Mouse (Mus musculus) C2C12 (cell line): ENCODE measurements around the gene Adam12.

ENCODE experiments used
- CTCF ChIP-seq: IDR thresholded peaks from one replicate; pipeline ENCODE4 v1.5.1; 2011; ENCODE audit not compliant: control insufficient read depth, insufficient read depth, insufficient read length
- USF1 ChIP-seq: IDR thresholded peaks from one replicate; pipeline ENCODE4 v1.6.1; 2011; ENCODE audit warnings: low read depth, mild to moderate bottlenecking, control low read depth, moderate library complexity

DNA sequence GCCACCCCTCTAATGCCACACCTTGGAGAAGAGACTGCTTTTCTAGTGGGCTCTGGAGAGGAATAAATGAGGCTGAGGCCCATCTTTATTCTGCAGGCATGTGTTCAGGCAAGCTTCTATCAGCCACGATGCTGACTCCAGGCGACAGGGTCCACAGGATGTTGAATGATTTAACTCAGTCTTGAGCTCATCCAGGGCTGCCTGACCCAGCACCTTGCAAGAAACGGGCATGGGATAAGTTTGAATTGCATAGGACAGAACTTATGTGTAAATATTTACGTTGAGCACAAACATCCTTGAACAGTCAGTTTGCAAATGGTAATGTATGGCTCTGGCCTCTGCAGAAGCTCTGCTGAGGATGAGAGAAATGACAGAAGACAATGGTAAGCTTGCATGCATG lies 372.4 kb downstream of the Adam12 start:
- TF ChIP-seq CTCF (no peak), USF1 (no peak)
